Mouse (Mus musculus): ENCODE results near the gene Haus3. TPM values are rescaled to one million over a fixed set of nuclear protein-coding genes. Genes with fewer than 3 reads are reported as not detected.

Haus3 gene
- polyA plus RNA-seq, 1 experiment from 2014 or later, result 12.3 TPM

DNA sequence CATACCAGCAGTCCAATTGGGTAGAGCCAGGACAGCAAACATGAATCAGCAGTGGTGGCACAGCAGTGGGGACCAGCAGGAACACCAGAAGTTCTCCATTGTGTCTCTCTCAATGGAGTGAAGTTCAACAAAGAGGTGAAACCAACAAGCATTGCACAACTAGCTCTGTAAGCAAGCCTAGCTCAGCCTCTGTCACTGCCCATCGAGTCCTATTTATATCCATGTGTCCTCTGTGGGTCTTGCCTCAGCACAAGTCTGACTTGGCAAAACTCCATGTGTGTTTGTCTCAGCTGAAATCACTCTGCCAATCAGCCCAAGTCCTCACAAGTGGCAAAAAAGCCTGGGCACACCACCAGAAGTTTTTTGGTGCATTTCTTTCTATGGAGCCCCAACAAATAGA, 63.6 kb downstream of the Haus3 start:
- Histone ChIP-seq H3K9me3 (ENCODE audit: control insufficient read depth, low read length) (no peaks in the 10 kb centered on the region), H3K27me3 (ENCODE audit: control insufficient read depth, insufficient read depth, low read length) (no peaks in the 10 kb centered on the region), H3K27ac (ENCODE audit: low read depth, low read length) (no peak overlapping the region), H3K9ac (replicated peaks; ENCODE audit: low read depth, low read length) (no peak overlapping the region), H3K4me1 (ENCODE audit: control insufficient read depth, insufficient read depth, low read length) (no peaks in the 10 kb centered on the region), H3K4me3 (ENCODE audit: low read depth, low read length) (no peak overlapping the region), H3K36me3 (ENCODE audit: control insufficient read depth, insufficient read depth, low read length) (no peaks in the 10 kb centered on the region), H3K4me2 (ENCODE audit: low read depth, low read length) (no peak overlapping the region)
- 84% methylated on average over 1 of the region's 1 CpGs for WGBS
- ATAC-seq (ENCODE audit: low read depth), result no peak

Other genes starting within 250 kb of the Haus3 start
- 34.3 and 37.1 TPM in 2 replicates for gene Nelfa, start 233.1 kb downstream of the Haus3 start, polyA plus RNA-seq (2014; fragmentation: Nextera tagmentation; extraction: Ambion mirVana)
- 403 and 457 TPM in 2 replicates for gene Gm1673, start 186.1 kb downstream of the Haus3 start, polyA plus RNA-seq (2014; fragmentation: Nextera tagmentation; extraction: Ambion mirVana)
- gene Nat8l, start 173.5 kb downstream of the Haus3 start, polyA plus RNA-seq (2014; fragmentation: Nextera tagmentation; extraction: Ambion mirVana), result 3.9 and 4.1 TPM in 2 replicates
- 0.26 and 0.74 TPM in 2 replicates for gene Poln, start 79 bp downstream of the Haus3 start, polyA plus RNA-seq (2014; fragmentation: Nextera tagmentation; extraction: Ambion mirVana)
- gene Mxd4, start 18.2 kb upstream of the Haus3 start, polyA plus RNA-seq (2014; fragmentation: Nextera tagmentation; extraction: Ambion mirVana), result 26.7 and 36.2 TPM in 2 replicates
- 4.5 and 5.9 TPM in 2 replicates for gene Zfyve28, start 118.9 kb upstream of the Haus3 start, polyA plus RNA-seq (2014; fragmentation: Nextera tagmentation; extraction: Ambion mirVana)
- 0.09 and 0.12 TPM in 2 replicates for gene Cfap99, start 119.1 kb upstream of the Haus3 start, polyA plus RNA-seq (2014; fragmentation: Nextera tagmentation; extraction: Ambion mirVana)
- gene Rnf4, start 166.8 kb upstream of the Haus3 start, polyA plus RNA-seq (2014; fragmentation: Nextera tagmentation; extraction: Ambion mirVana), result 142 and 146 TPM in 2 replicates
- gene Fam193a, start 200.4 kb upstream of the Haus3 start, polyA plus RNA-seq (2014; fragmentation: Nextera tagmentation; extraction: Ambion mirVana), result 20.5 and 24.1 TPM in 2 replicates